Mouse (Mus musculus): ENCODE measurements at regions not wholly inside any gene's neighbourhood (a gene's known extent, or its start where the extent isn't known, plus 50 kb on each side); places are given as distances from the start of the nearest gene placed in this dataset.

DNA sequence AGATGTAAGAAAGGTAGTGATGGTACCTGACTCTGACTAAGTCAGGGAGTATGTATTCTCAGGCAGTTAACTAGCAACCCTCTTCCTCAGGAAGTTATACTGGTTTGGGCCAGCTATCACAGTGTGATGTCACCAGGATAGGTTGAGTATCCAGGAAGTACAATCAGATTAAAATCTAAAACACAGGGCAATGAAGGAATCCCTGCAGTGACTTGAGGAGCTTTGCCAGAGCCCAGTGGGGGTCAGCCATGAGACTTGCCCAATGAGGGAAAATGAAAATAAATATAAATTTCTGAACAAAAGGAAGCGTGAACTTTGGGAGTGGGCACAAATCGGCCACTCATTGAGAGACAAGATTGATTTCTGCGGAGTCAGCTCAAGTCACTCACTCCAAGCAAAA, 311.8 kb upstream of the Rgma start:
- no peak for TF ChIP-seq POLR2A (IDR thresholded peaks at IDR 0.05; ENCODE audit: borderline replicate concordance, extremely low read depth, insufficient read depth, insufficient read length, poor library complexity, severe bottlenecking)
- no peak for TF ChIP-seq CTCF (IDR thresholded peaks at IDR 0.05; ENCODE audit: borderline replicate concordance, extremely low read depth, insufficient read depth, insufficient read length)

Measured in brain, embryonic 14.5 days (tissue).